Mouse (Mus musculus): ENCODE measurements at regions not wholly inside any gene's neighbourhood (a gene's known extent, or its start where the extent isn't known, plus 50 kb on each side); places are given as distances from the start of the nearest gene placed in this dataset.

- Histone ChIP-seq H3K36me3 (ENCODE audit: insufficient read depth, low read length) (no peaks in the 10 kb centered on the region), H3K4me1 (replicated peaks; ENCODE audit: low read depth, low read length) (no peaks in the 10 kb centered on the region), H3K27me3 (ENCODE audit: insufficient read depth, low read length) (no peaks in the 10 kb centered on the region), H3K4me3 (replicated peaks; ENCODE audit: low read length) (no peak overlapping the region), H3K9me3 (ENCODE audit: low read length) (peaks cover 6% of the 10 kb centered on the region; the same call in 1 of the 2 replicates)
- TF ChIP-seq NANOG (IDR thresholded peaks at IDR 0.05; ENCODE audit: borderline replicate concordance, low read length): no peak
- no peak for TF ChIP-seq POU5F1 (IDR thresholded peaks at IDR 0.05; ENCODE audit: borderline replicate concordance, low read length)
- TF ChIP-seq CTCF (conservative IDR thresholded peaks at IDR 0.05; ENCODE audit: low read length): no peak
These were observed 136.9 kb downstream of the Uaca start for GRCm38 (mm10) chr9:60931290-60931689.

- H3K4me3 ChIP-seq (replicated peaks; ENCODE audit: low read length): no peak overlapping the region
- TF ChIP-seq CTCF (conservative IDR thresholded peaks at IDR 0.05; ENCODE audit: low read length) (no peak), NANOG (IDR thresholded peaks at IDR 0.05; ENCODE audit: borderline replicate concordance, low read length) (no peak), POU5F1 (IDR thresholded peaks at IDR 0.05; ENCODE audit: borderline replicate concordance, low read length) (no peak)
- H3K36me3 ChIP-seq (ENCODE audit: insufficient read depth, low read length): no peaks in the 10 kb centered on the region
- 0 out of 2 replicates have a peak, but pooled peaks cover 4% of the 10 kb centered on the region for H3K27me3 ChIP-seq (ENCODE audit: insufficient read depth, low read length)
- peaks cover 5% of the 10 kb centered on the region for H3K9me3 ChIP-seq (ENCODE audit: low read length)
- peaks cover 7% of the 10 kb centered on the region for H3K4me1 ChIP-seq (replicated peaks; ENCODE audit: low read depth, low read length)
These were observed 142.6 kb downstream of the Uaca start for GRCm38 (mm10) chr9:60936937-60937336.

GRCm38 (mm10) chr9:60939858-60940804 lies 145.8 kb downstream of the Uaca start:
- TF ChIP-seq CTCF (conservative IDR thresholded peaks at IDR 0.05; ENCODE audit: low read length) (peak; percentile 74), POU5F1 (IDR thresholded peaks at IDR 0.05; ENCODE audit: borderline replicate concordance, low read length) (no peak), NANOG (IDR thresholded peaks at IDR 0.05; ENCODE audit: borderline replicate concordance, low read length) (no peak)
- Histone ChIP-seq H3K27me3 (ENCODE audit: insufficient read depth, low read length) (peaks cover 21% of the 10 kb centered on the region), H3K4me1 (replicated peaks; ENCODE audit: low read depth, low read length) (peaks cover 7% of the 10 kb centered on the region), H3K4me3 (replicated peaks; ENCODE audit: low read length) (0 out of 2 replicates have a peak overlapping the region, but pooled peaks have one; percentile 10), H3K36me3 (ENCODE audit: insufficient read depth, low read length) (no peaks in the 10 kb centered on the region), H3K9me3 (ENCODE audit: low read length) (peaks cover 5% of the 10 kb centered on the region)

GRCm38 (mm10) chr9:60947363-60947762 lies 153.0 kb downstream of the Uaca start:
- Histone ChIP-seq H3K4me3 (replicated peaks; ENCODE audit: low read length) (no peak overlapping the region), H3K27me3 (ENCODE audit: insufficient read depth, low read length) (peaks cover 26% of the 10 kb centered on the region), H3K9me3 (ENCODE audit: low read length) (peaks cover 20% of the 10 kb centered on the region), H3K4me1 (replicated peaks; ENCODE audit: low read depth, low read length) (no peaks in the 10 kb centered on the region), H3K36me3 (ENCODE audit: insufficient read depth, low read length) (no peaks in the 10 kb centered on the region)
- TF ChIP-seq POU5F1 (IDR thresholded peaks at IDR 0.05; ENCODE audit: borderline replicate concordance, low read length): no peak
- no peak for TF ChIP-seq CTCF (conservative IDR thresholded peaks at IDR 0.05; ENCODE audit: low read length)
- TF ChIP-seq NANOG (IDR thresholded peaks at IDR 0.05; ENCODE audit: borderline replicate concordance, low read length): no peak

- Histone ChIP-seq H3K36me3 (ENCODE audit: insufficient read depth, low read length) (no peaks in the 10 kb centered on the region), H3K9me3 (ENCODE audit: low read length) (peaks cover 20% of the 10 kb centered on the region), H3K4me3 (replicated peaks; ENCODE audit: low read length) (no peak overlapping the region), H3K27me3 (ENCODE audit: insufficient read depth, low read length) (peaks cover 23% of the 10 kb centered on the region), H3K4me1 (replicated peaks; ENCODE audit: low read depth, low read length) (no peaks in the 10 kb centered on the region)
- TF ChIP-seq CTCF (conservative IDR thresholded peaks at IDR 0.05; ENCODE audit: low read length): no peak
- TF ChIP-seq POU5F1 (IDR thresholded peaks at IDR 0.05; ENCODE audit: borderline replicate concordance, low read length): no peak
- no peak for TF ChIP-seq NANOG (IDR thresholded peaks at IDR 0.05; ENCODE audit: borderline replicate concordance, low read length)
These were observed 154.3 kb downstream of the Uaca start for GRCm38 (mm10) chr9:60948531-60949070.

- Histone ChIP-seq H3K9me3 (ENCODE audit: low read length) (peaks cover 20% of the 10 kb centered on the region), H3K36me3 (ENCODE audit: insufficient read depth, low read length) (no peaks in the 10 kb centered on the region), H3K27me3 (ENCODE audit: insufficient read depth, low read length) (peaks cover 9% of the 10 kb centered on the region; the same call in 1 of the 2 replicates), H3K4me1 (replicated peaks; ENCODE audit: low read depth, low read length) (no peaks in the 10 kb centered on the region), H3K4me3 (replicated peaks; ENCODE audit: low read length) (no peak overlapping the region)
- TF ChIP-seq POU5F1 (IDR thresholded peaks at IDR 0.05; ENCODE audit: borderline replicate concordance, low read length): no peak
- TF ChIP-seq NANOG (IDR thresholded peaks at IDR 0.05; ENCODE audit: borderline replicate concordance, low read length): no peak
- TF ChIP-seq CTCF (conservative IDR thresholded peaks at IDR 0.05; ENCODE audit: low read length): no peak
These were observed 155.8 kb downstream of the Uaca start for GRCm38 (mm10) chr9:60950161-60950560.

- Histone ChIP-seq H3K27me3 (ENCODE audit: insufficient read depth, low read length) (no peaks in the 10 kb centered on the region; the same call in 1 of the 2 replicates), H3K4me1 (replicated peaks; ENCODE audit: low read depth, low read length) (no peaks in the 10 kb centered on the region), H3K36me3 (ENCODE audit: insufficient read depth, low read length) (no peaks in the 10 kb centered on the region), H3K4me3 (replicated peaks; ENCODE audit: low read length) (no peak overlapping the region), H3K9me3 (ENCODE audit: low read length) (peaks cover 20% of the 10 kb centered on the region)
- TF ChIP-seq CTCF (conservative IDR thresholded peaks at IDR 0.05; ENCODE audit: low read length) (no peak), POU5F1 (IDR thresholded peaks at IDR 0.05; ENCODE audit: borderline replicate concordance, low read length) (no peak), NANOG (IDR thresholded peaks at IDR 0.05; ENCODE audit: borderline replicate concordance, low read length) (no peak)
These were observed 156.8 kb downstream of the Uaca start for GRCm38 (mm10) chr9:60951071-60951561.

- H3K27me3 ChIP-seq (ENCODE audit: insufficient read depth, low read length): no peaks in the 10 kb centered on the region
- H3K9me3 ChIP-seq (ENCODE audit: low read length): no peaks in the 10 kb centered on the region
- H3K36me3 ChIP-seq (ENCODE audit: insufficient read depth, low read length): no peaks in the 10 kb centered on the region
- TF ChIP-seq POU5F1 (IDR thresholded peaks at IDR 0.05; ENCODE audit: borderline replicate concordance, low read length) (no peak), NANOG (IDR thresholded peaks at IDR 0.05; ENCODE audit: borderline replicate concordance, low read length) (no peak), CTCF (conservative IDR thresholded peaks at IDR 0.05; ENCODE audit: low read length) (no peak)
- H3K4me1 ChIP-seq (replicated peaks; ENCODE audit: low read depth, low read length): peaks cover 6% of the 10 kb centered on the region
- no peak overlapping the region for H3K4me3 ChIP-seq (replicated peaks; ENCODE audit: low read length)
These were observed 163.1 kb downstream of the Uaca start for GRCm38 (mm10) chr9:60957438-60957837.
